Mouse (Mus musculus) E14TG2a.4 (cell line): ENCODE measurements around the gene Azin2.

Experiments
- CTCF ChIP-seq: conservative IDR thresholded peaks from 2 replicates; pipeline ENCODE4 v1.5.1; 2014; ENCODE audit warnings: low read length
- NANOG ChIP-seq: IDR thresholded peaks from 2 replicates; pipeline ENCODE4 v1.6.1; 2014; ENCODE audit warnings: borderline replicate concordance, low read length, mixed read lengths
- POU5F1 ChIP-seq: IDR thresholded peaks from 2 replicates; pipeline ENCODE4 v1.6.1; 2014; ENCODE audit warnings: low read length, borderline replicate concordance

GRCm38 (mm10) chr4:128997258-128997657 is 35.0 kb upstream of the Azin2 start:
- TF ChIP-seq CTCF: no peak
- TF ChIP-seq POU5F1: no peak
- TF ChIP-seq NANOG: no peak
